In genomic region chr3:40719022-40719421, GRCm38 (mm10) we compare ENCODE assay signal across 29 mouse cellular contexts. TPM values are rescaled to one million over a fixed set of nuclear protein-coding genes. Genes with fewer than 3 reads are reported as not detected.
"Had no signal": no experiment of that assay in that cellular context is flagged by ENCODE, and none has a peak within 500 bp of the region (broad histone marks: within the 10 kb centered on the region; RNA-seq: fewer than 3 reads in every experiment).

No protein-coding gene starts in this region.

- H3K27ac ChIP-seq: heart, adult 2 months; heart, embryonic 13.5 days; heart, embryonic 15.5 days; hindbrain, embryonic 13.5 days; hindbrain, embryonic 15.5 days; hindbrain, postnatal 0 days; layer of hippocampus, adult 2 months; left cerebral cortex, adult 2 months; limb, embryonic 10.5 days; limb, embryonic 12.5 days; liver, embryonic 13.5 days had no signal

- H3K9me3 ChIP-seq: heart, embryonic 13.5 days; heart, embryonic 15.5 days; hindbrain, embryonic 13.5 days; hindbrain, embryonic 15.5 days; limb, embryonic 10.5 days; limb, embryonic 12.5 days; liver, embryonic 13.5 days had no signal

- H3K4me2 ChIP-seq: heart, embryonic 11.5 days; heart, embryonic 13.5 days; heart, embryonic 15.5 days; hindbrain, embryonic 13.5 days; hindbrain, embryonic 15.5 days; limb, embryonic 12.5 days; liver, embryonic 11.5 days; liver, embryonic 13.5 days had no signal

- H3K4me3 ChIP-seq: heart, adult 2 months; heart, embryonic 13.5 days; heart, embryonic 15.5 days; hindbrain, embryonic 13.5 days; hindbrain, embryonic 15.5 days; layer of hippocampus, adult 2 months; left cerebral cortex, adult 2 months; limb, embryonic 10.5 days; limb, embryonic 12.5 days; liver, embryonic 13.5 days had no signal

- H3K36me3 ChIP-seq: heart, embryonic 13.5 days; heart, embryonic 15.5 days; hindbrain, embryonic 13.5 days; hindbrain, embryonic 15.5 days; limb, embryonic 10.5 days; limb, embryonic 12.5 days; liver, embryonic 13.5 days had no signal

- H3K9ac ChIP-seq: heart, embryonic 13.5 days; heart, embryonic 15.5 days; hindbrain, embryonic 13.5 days; hindbrain, embryonic 15.5 days; limb, embryonic 12.5 days; liver, embryonic 13.5 days had no signal

- H3K27me3 ChIP-seq: heart, embryonic 13.5 days; heart, embryonic 15.5 days; hindbrain, embryonic 13.5 days; hindbrain, embryonic 15.5 days; limb, embryonic 12.5 days; liver, embryonic 13.5 days had no signal

- H3K4me1 ChIP-seq: heart, embryonic 15.5 days; hindbrain, embryonic 13.5 days; hindbrain, embryonic 15.5 days; limb, embryonic 10.5 days; limb, embryonic 12.5 days; liver, embryonic 13.5 days had no signal

- DNase-seq: gastrocnemius, postnatal 14 days; gastrocnemius, postnatal 36 days; heart, adult 11 months; heart, adult 2 months; heart, postnatal 14 days; heart, postnatal 36 days; kidney, adult 11 months; kidney, adult 8-10 months; kidney, postnatal 10 days; kidney, postnatal 25 days; kidney, postnatal 4 days; liver; liver, embryonic 13.5 days had no signal

- ATAC-seq: hindbrain, postnatal 0 days; intestine, embryonic 16.5 days had no signal

RNA-seq across cellular contexts. Expression of gene Slc25a31, which starts 10.4 kb away (rescaled TPM):
- total RNA-seq: gastrocnemius, adult 18-20 months; gastrocnemius, adult 8-10 months; gastrocnemius, postnatal 14 days; gastrocnemius, postnatal 36 days; heart, postnatal 36 days; hematopoietic stem cell, adult 5-6 weeks; left cerebral cortex, adult 2 months; left cerebral cortex, postnatal 14 days had no signal
